Mouse (Mus musculus) liver, postnatal 0 days (tissue): ENCODE results near the gene Tcte2.
A peak's percentile ranks its signal among the peaks of the same experiment; 100 is the strongest.

ENCODE experiments used
- CTCF ChIP-seq: sonication (generic); IDR thresholded peaks from 2 replicates; pipeline ENCODE4 v1.5.1; 2016; ENCODE audit warnings: antibody characterized with exemption, low read depth
- EP300 ChIP-seq: IDR thresholded peaks from 2 replicates; pipeline ENCODE4 v1.6.1; 2016; ENCODE audit warnings: antibody characterized with exemption, low read depth, mild to moderate bottlenecking

DNA sequence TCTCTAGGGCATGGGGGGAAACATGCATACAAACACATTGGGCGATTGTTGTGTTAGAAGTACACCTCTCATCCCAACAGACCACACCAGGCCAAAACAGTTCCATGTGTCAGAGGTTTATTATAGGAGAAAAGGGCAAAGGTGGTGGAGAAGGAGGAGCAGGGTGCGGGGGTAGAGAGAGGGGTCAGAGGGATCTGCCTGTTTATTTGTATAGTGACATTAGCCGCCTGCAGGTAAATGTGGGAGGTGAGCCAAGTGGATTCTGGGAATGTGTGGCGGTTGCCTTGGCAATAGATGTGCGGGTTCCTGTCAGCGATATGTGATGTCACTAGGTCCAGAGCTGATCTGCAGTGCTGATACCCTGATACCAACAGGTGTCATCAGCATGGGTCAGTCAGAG, 45.3 kb downstream of the Tcte2 start:
- no peak for TF ChIP-seq CTCF
- TF ChIP-seq EP300 = peak; percentile 69
